Mouse (Mus musculus) heart, postnatal 10 days (tissue): ENCODE data around the gene Alg1. TPM values are rescaled to one million over a fixed set of nuclear protein-coding genes. Genes with fewer than 3 reads are reported as not detected.

Experiments used
- microRNA-seq, 2 experiments: library from miRNA; unstranded; fragments of <30 nt; microRNA quantifications; one replicate each; pipeline ENCODE4 v1.2.0; 2022
- total RNA-seq, 2 experiments: library from RNA; stranded (reverse); gene quantifications; 2 replicates each; pipeline ENCODE4 v1.2.3; 2021

Gene Alg1
- total RNA-seq, 2 experiments from 2014 or later, result 16.3 to 17.8 TPM

Small RNAs within 50 kb of the gene (microRNA-seq; reads per million reads assigned to microRNA genes)
- gene Gm23689, result 0 reads per million in 2 experiments
- 0 reads per million in 2 experiments for gene Gm26095
- gene Mir6364, result 0 reads per million in 2 experiments

Other genes starting within 250 kb of the Alg1 start
- gene Sept12, start 235.8 kb upstream of the Alg1 start, total RNA-seq, result not detected
- not detected for gene Smim22, start 226.3 kb upstream of the Alg1 start, total RNA-seq
- gene Rogdi, start 220.1 kb upstream of the Alg1 start, total RNA-seq, result 10 to 100 TPM; 21.7 to 25.7 TPM
- 10 to 100 TPM; 57.2 to 60.4 TPM for gene Glyr1, start 183.8 kb upstream of the Alg1 start, total RNA-seq
- 10 to 100 TPM; 34.4 to 35.7 TPM for gene Ubn1, start 183.6 kb upstream of the Alg1 start, total RNA-seq
- 1 to 10 TPM; 3.2 to 3.6 TPM for gene Ppl, start 101.2 kb upstream of the Alg1 start, total RNA-seq
- under 1 TPM; 0.17 to 0.20 TPM for gene Sec14l5, start 86.5 kb upstream of the Alg1 start, total RNA-seq
- gene Nagpa, start 29.6 kb upstream of the Alg1 start, total RNA-seq, result 10 to 100 TPM in 1 of 2 experiments, 1 to 10 TPM in 1; 8.4 to 10.0 TPM
- 10 to 100 TPM; 26.8 to 27.7 TPM for gene AU021092, start 11.3 kb upstream of the Alg1 start, total RNA-seq
- 10 to 100 TPM; 11.7 to 13.3 TPM for gene Eef2kmt, start 22.4 kb downstream of the Alg1 start, total RNA-seq